Mouse (Mus musculus) cerebellum, adult 9-11 months (tissue): Measurements from ENCODE around the gene Chid1.
A peak's percentile ranks its signal among the peaks of the same experiment; 100 is the strongest.

Source experiments
- DNase-seq: peaks from one replicate; pipeline ENCODE4 v3.0.0; 2022

Chid1 gene

DNA sequence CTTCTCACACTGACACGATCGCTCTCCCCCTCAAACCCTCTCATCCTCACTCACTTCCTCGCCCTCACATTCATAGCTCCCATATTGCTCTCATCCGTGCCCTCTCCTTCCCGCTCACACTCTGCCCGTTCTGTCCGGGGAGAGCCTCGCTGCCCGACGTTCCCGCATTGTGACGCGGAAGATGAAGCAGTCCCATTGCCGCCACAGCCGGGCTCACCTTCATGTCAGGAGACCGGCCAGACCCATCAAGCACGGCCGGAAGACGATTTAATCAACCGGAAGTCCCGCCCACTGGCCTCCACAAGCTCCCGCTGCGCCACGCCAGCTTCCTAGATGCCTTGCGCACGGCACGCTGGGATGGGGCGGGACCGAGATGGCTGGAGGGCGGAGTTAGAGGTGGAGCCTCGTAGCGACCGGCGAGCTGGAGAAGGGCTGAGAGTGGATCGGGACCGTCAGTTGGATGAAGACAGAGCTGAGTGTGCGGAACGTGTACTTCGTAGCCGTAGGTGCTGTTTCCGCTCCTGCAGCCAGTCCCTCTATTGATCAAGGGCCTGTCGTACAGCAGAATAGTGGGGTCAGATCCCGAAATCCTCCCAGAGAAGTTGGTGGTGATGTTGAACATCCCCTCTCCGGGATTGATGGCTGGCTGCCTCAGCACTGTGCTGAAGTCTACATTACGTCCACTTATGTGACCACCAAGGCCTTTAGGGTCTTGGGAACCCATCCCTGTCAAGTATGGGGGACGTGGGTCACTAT is at the start of gene Chid1:
Gene Chid1, minus strand, starts transcription at position 302 of the 756 bp plus-strand sequence.
- peak; percentile 99 for DNase-seq

- no peak for DNase-seq
Observed at GRCm38 (mm10) chr7:141588890-141589289, 49.2 kb upstream of the Chid1 start.

GRCm38 (mm10) chr7:141585881-141586280 is 46.2 kb upstream of the Chid1 start:
- DNase-seq = no peak

DNA sequence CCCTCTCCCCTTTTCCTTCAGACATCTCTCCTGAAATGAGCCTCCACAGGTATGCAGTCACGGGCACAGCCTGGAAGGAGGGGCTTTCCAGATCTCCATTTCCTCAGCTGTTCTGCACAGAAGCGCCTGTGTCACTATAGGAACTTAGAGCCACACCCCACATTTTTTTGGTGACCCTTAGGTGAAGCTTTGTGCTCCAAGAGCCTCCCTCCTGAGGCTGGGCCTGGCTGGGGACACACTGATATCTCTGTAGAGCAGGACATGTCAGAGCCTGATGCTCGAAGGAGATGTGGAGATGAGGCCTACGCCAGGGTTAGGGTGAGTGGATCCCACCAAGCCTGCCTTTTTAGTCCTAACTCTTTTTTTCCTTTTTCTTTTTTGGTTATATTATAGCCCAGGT is 45.6 kb upstream of the Chid1 start:
- DNase-seq = no peak

GRCm38 (mm10) chr7:141584048-141584841 is 44.6 kb upstream of the Chid1 start:
- no peak for DNase-seq

GRCm38 (mm10) chr7:141581323-141581722 is 41.7 kb upstream of the Chid1 start:
- no peak for DNase-seq

DNA sequence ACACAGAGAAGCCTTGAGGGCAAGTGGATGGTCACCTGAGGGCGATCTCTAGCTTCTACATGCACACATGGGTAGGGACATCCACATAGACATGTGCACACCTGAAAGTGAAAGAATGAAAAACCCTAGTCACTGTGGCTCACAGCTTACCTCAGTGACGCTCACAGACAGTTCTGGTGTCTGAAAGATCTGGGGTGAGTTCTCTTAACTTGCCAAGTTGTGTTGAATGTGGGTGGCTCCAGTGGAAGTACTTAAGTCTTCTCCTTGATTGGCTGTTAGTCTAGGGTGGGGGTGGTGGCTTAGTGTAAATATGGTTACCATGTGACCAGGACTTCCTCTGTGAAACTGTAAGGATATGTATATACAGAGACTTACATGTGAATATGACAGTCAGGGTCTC is 39.3 kb upstream of the Chid1 start:
- DNase-seq = no peak

GRCm38 (mm10) chr7:141578511-141578910 is 38.9 kb upstream of the Chid1 start:
- DNase-seq = no peak

DNA sequence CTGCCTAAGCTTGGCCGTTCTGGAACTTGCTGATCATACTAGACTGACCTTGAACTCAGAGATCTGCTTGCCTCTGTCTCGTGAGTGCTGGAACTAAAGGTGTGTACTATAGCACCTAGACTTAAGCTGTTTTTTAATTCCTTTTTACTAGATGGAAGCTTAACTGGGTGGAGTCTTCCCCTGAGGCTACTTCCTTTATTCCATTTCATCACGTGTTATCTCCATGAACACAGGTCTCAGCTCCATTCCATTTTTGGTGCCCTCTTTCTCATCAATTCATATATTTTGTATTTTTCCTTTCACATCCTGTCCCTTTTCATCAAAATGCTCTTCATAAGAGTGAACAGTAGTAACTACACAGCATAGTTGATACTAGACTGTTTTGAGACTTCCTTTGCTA is 38.1 kb upstream of the Chid1 start:
- DNase-seq = no peak

- no peak for DNase-seq
Observed at GRCm38 (mm10) chr7:141575481-141575880, 35.8 kb upstream of the Chid1 start.

DNA sequence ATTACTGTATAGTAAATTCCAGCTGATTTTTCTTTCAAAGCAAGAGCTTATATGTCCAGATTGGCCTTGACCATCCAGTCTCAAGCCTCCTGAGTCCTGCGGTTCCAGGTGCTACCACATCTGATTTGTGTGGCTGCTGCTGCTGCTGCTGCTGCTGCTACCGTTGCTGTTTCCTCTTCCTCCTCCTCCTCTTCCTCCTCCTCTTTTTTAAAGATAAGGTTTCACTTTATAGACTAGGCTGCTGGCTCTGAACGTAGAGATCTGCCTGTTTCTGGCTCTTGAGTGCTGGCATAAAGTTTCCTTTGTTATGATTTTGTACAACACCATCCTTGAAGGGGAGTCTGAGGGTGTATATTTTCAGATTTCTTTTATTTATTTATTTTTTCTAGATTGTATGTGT is 34.4 kb upstream of the Chid1 start:
- no peak for DNase-seq

GRCm38 (mm10) chr7:141570625-141571295 is 31.1 kb upstream of the Chid1 start:
- DNase-seq = peak; percentile 50

DNA sequence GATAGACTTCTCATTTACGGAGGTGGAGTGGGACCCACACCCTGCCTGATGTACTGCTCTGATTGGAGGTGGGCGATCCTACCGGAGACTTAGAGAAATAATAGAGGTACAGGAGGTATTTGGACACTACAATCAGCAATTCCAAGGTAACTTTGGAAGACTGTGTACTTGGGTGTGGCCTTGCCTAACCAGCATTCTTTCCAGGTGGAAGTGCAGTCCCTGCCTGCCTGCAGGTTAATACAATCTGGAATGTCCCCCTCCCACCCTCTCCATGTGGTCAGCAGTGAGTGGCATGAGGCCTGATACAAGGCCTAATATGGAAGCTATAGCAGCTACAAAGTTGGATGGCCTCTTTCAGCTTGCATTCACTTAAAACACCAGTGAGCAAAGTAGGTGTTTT is 30.3 kb upstream of the Chid1 start:
- no peak for DNase-seq

DNA sequence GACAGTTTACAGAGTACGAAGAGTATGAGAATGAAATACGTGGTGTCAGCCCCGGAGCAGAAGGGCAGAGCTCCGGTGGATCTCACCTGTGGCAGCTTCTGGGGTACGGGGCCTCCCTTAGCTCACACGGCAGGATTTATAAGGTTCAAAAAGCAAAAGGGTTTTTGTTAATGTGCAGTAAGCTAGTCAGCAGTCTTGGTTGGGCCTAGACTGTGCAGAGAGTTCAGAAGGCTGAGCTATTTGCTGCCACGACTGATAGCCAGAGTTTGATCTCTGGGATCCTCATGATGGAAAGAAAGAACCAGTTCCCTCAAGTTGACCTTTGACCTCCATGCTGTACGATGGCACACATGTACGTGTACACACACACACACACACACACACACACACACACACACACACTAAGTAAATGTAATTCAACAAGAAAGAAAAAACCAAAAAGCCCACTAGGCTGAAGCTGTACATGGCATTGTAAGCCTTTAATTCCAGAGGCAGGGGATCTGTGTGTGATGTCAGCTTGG is 29.7 kb upstream of the Chid1 start:
- no peak for DNase-seq

DNA sequence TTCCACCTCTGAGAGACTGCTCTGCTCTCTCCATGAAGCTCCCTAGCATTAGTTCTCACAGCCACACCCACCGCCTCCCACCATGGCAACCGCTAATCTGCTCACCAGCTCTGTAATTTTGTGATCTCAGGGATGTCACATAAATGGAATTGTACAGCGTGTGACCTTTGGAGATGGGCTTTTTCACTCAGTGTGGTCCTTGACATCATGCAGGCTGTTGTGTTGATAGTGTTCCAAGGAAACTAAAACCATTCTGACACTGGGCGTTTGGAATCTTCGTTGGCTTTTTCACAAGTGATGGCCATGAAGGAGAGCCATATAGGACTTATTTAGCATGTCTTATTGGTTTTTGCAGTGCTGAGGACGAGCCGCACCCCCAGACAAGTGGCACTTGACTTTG is 26.9 kb upstream of the Chid1 start:
- peak; percentile 37 for DNase-seq

DNA sequence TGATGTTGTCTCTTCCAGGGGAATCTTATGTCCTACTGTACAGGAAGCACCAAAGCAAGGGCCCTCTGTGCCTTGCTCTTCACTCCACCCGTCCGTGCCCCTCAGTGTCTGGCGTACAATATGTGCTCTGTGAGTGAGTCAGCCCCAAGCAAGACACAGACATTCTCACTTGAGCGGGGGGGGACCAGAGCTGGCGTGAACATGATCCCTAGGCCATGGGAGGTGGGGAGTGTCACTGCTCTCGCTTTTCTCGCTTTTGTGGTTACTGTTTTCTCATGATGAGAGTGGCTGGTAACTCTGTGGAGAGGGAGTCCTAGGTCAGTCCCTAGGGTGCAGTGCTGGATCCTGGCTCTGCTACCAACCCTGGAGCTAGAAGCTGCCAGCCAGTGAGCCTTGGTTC is 24.9 kb upstream of the Chid1 start:
- peak; percentile 38 for DNase-seq

- DNase-seq = peak; percentile 78
Observed at GRCm38 (mm10) chr7:141562852-141563427, 23.3 kb upstream of the Chid1 start.

- DNase-seq = no peak
Observed at GRCm38 (mm10) chr7:141562421-141562851, 22.8 kb upstream of the Chid1 start.

DNA sequence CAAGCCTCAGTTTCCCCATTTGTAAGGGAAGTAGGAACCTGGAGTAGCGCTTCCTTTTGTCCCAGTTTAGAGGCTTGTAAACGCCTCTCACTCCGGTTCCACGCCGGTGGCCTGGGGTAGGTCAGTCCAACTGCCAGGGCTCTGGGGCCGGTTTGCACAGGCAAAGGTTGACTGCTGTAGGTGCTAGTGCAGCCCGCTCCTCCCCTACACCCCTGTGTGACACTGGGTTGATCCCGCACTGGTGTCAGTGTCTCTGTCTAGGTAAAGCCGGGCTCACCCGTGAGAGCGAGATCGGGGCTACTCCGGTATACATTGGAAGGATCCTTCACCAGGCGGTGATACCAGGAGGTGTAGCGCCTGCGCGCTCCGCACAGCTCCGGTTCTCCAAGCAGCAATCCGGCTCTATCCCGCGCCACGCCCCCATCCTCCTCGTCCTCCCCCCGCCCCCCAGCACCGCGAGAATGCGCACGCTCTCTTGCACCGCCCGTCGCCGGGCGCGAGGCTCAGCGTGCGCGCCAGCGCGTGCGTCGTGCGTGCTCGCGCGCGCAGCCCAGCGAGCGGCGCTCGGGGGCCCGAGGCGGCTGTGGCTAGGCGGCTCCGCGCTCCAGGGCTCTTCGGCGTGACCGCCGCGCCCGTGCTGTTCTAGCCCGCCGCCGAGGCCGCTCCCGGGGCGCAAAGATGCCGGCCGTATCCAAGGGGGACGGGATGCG is 22.2 kb upstream of the Chid1 start, which contains the start of gene Ap2a2:
Gene Ap2a2, plus strand, starts transcription at position 492 of the 710 bp plus-strand sequence.
- DNase-seq = peak; percentile 93

DNA sequence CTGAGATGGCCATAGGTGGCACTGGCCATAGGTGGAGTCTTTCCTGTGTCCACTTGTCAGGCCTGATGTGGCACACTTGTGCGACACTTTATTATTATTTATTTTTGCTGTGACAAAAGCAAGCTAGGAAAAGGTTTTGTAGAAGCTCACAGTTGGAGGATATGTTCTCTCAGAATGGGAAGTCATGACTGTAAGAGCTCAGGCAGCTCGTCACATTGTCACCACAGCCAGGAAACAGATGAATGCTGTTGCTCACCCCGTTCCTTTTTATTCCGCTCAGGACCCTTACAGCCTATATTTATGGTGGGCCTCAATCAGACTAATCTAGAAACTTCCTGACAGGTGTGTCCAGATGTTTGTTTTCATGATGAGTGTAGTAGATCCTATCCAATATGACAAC is 20.8 kb upstream of the Chid1 start:
- DNase-seq = peak; percentile 33

DNA sequence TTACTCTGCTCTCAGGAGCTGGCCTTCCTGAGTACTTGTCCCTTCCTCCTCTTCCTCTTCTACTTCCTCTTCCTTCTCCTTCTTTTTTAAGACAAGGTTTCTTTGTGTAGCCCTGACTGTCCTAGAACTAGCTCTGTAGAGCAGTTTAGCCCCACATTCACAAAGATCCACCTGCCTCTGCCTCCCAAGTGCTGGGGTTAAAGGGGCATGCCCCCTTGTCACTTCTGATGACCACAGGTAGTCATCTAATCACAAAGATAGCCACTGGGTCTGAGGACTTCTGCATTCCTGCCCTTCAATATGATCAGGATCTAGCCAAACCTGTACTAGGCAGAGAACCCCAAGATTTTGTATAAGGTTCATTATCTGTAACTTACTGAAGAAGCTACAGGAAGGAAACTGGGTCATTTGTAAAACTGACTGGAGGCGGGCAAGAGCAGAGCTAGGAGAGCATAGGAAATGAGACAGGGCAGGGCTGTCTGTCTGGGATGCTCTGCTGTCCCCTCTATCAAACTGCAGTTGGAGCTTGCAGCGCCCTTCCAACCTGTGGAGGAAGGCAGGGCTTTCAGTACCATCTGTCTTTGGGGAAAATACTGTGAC is 20.2 kb upstream of the Chid1 start:
- DNase-seq = no peak

GRCm38 (mm10) chr7:141558946-141559345 is 19.3 kb upstream of the Chid1 start:
- no peak for DNase-seq
